Mouse (Mus musculus) olfactory bulb, adult 2 months (tissue): ENCODE results near the gene Mtnr1a.

Experiments
- CTCF ChIP-seq: fragments of 200-500 bp; IDR thresholded peaks from 2 replicates; pipeline ENCODE4 v1.5.1; 2012; ENCODE audit warnings: low read depth, mild to moderate bottlenecking, low read length, moderate library complexity; ENCODE audit not compliant: insufficient read depth
- POLR2A ChIP-seq: fragments of 200-500 bp; IDR thresholded peaks from 2 replicates; pipeline ENCODE4 v1.6.1; 2012; ENCODE audit warnings: mild to moderate bottlenecking, low read depth, low read length, moderate library complexity; ENCODE audit not compliant: insufficient read depth

GRCm38 (mm10) chr8:45028081-45028497 is 40.8 kb upstream of the Mtnr1a start:
- no peak for TF ChIP-seq CTCF
- TF ChIP-seq POLR2A: no peak
